Mouse (Mus musculus) left cerebral cortex, adult 11 months (tissue): ENCODE results near the gene Zbtb11.
"Not testable (repeated sequence)": the region's sequence is repeated elsewhere in the genome, so short reads cannot be mapped to it uniquely, and the experiment has no call there.

ENCODE experiments used
- DNase-seq: peaks from one replicate; pipeline ENCODE4 v3.0.0; 2022; ENCODE audit warnings: low spot score

Gene Zbtb11

GRCm38 (mm10) chr16:56038090-56038489, 64.4 kb downstream of the Zbtb11 start:
- no peak for DNase-seq

- not testable (repeated sequence) for DNase-seq
These were observed 74.4 kb downstream of the Zbtb11 start, which contains the start of gene Senp7 for GRCm38 (mm10) chr16:56048038-56048437. Gene Senp7 (plus strand): TSS chr16:56048338.

GRCm38 (mm10) chr16:56055911-56056310, 82.2 kb downstream of the Zbtb11 start:
- DNase-seq = no peak

- DNase-seq = no peak
These were observed 83.4 kb downstream of the Zbtb11 start for GRCm38 (mm10) chr16:56056944-56057590.

- DNase-seq = no peak
These were observed 84.5 kb downstream of the Zbtb11 start for GRCm38 (mm10) chr16:56058151-56058550.
